Mouse (Mus musculus) hindbrain, embryonic 16.5 days (tissue): Measurements from ENCODE around the gene Ctnnd2. TPM values are rescaled to one million over a fixed set of nuclear protein-coding genes. Genes with fewer than 3 reads are reported as not detected.

Experiments used
- ATAC-seq: fragments of 200-750 bp; cut with Nextera tagmentation; 2 replicates; pipeline ENCODE4 v1.8.0; 2017; ENCODE audit warnings: moderate TSS enrichment, moderate library complexity
- H3K27ac ChIP-seq: fragments of 300-500 bp; sonication (generic); 2 replicates; pipeline ENCODE4 v1.5.1; 2014; ENCODE audit warnings: low read depth, mild to moderate bottlenecking, control low read depth, low read length, moderate library complexity
- H3K27me3 ChIP-seq: fragments of 300-500 bp; sonication (generic); replicated peaks from 2 replicates; pipeline ENCODE4 v1.6.1; 2014; ENCODE audit warnings: low read length; ENCODE audit not compliant: control insufficient read depth, insufficient read depth
- H3K36me3 ChIP-seq: fragments of 300-500 bp; sonication (generic); 2 replicates; pipeline ENCODE4 v1.6.1; 2014; ENCODE audit warnings: mild to moderate bottlenecking, low read length, moderate library complexity, mixed read lengths; ENCODE audit not compliant: control insufficient read depth, insufficient read depth
- H3K4me1 ChIP-seq: fragments of 300-500 bp; sonication (generic); 2 replicates; pipeline ENCODE4 v1.6.1; 2014; ENCODE audit warnings: low read depth, low read length; ENCODE audit not compliant: control insufficient read depth, insufficient read depth
- H3K4me2 ChIP-seq: fragments of 300-500 bp; sonication (generic); 2 replicates; pipeline ENCODE4 v1.6.1; 2014; ENCODE audit warnings: mild to moderate bottlenecking, low read length, control low read depth, moderate library complexity
- H3K4me3 ChIP-seq: fragments of 300-500 bp; sonication (generic); 2 replicates; pipeline ENCODE4 v1.5.1; 2014; ENCODE audit warnings: mild to moderate bottlenecking, low read length, control low read depth, moderate library complexity
- H3K9ac ChIP-seq: fragments of 300-500 bp; sonication (generic); 2 replicates; pipeline ENCODE4 v1.6.1; 2014; ENCODE audit warnings: low read depth, mild to moderate bottlenecking, control low read depth, low read length, moderate library complexity
- H3K9me3 ChIP-seq: fragments of 300-500 bp; sonication (generic); 2 replicates; pipeline ENCODE4 v1.6.1; 2014; ENCODE audit warnings: mild to moderate bottlenecking, low read length, moderate library complexity; ENCODE audit not compliant: control insufficient read depth
- WGBS: fragments of 180-500 bp; shearing (Covaris S2); extraction: QIAGEN DNeasy Blood & Tissue Kit; methylation state at CpG from one replicate; pipeline ENCODE4 v1.1.7; 2014; 5-methylcytosine and 5-hydroxymethylcytosine counted together
- polyA plus RNA-seq: library from polyadenylated mRNA; unstranded; fragments of >200 nt; fragmentation: Nextera tagmentation; extraction: Ambion mirVana; gene quantifications from 2 replicates; pipeline ENCODE4 v1.2.1, GENCODE M21; 2015

Ctnnd2 gene
- polyA plus RNA-seq, 1 experiment from 2014 or later = 56.9 TPM

- Histone ChIP-seq H3K27me3 (no peaks in the 10 kb centered on the region), H3K9me3 (no peaks in the 10 kb centered on the region), H3K27ac (peak overlapping the region; percentile 99), H3K4me2 (peak overlapping the region; percentile 70), H3K36me3 (no peaks in the 10 kb centered on the region), H3K4me1 (peaks cover 4% of the 10 kb centered on the region), H3K9ac (peak overlapping the region; percentile 97), H3K4me3 (peak overlapping the region; percentile 94)
- WGBS = 26% methylated on average over 7 of the region's 7 CpGs
- no peak for ATAC-seq
Measured at GRCm38 (mm10) chr15:30174321-30174720, 1.9 kb downstream of the Ctnnd2 start.

- Histone ChIP-seq H3K27me3 (no peaks in the 10 kb centered on the region), H3K36me3 (no peaks in the 10 kb centered on the region; the same call in 1 of the 2 replicates), H3K4me2 (no peak overlapping the region), H3K9ac (no peak overlapping the region), H3K4me3 (no peak overlapping the region), H3K9me3 (0 out of 2 replicates have a peak, but pooled peaks cover 3% of the 10 kb centered on the region), H3K4me1 (no peaks in the 10 kb centered on the region), H3K27ac (no peak overlapping the region)
- ATAC-seq = no peak
- WGBS = 94% methylated on average over 7 of the region's 7 CpGs
Measured at GRCm38 (mm10) chr15:30184020-30184419, 11.6 kb downstream of the Ctnnd2 start.

GRCm38 (mm10) chr15:30190872-30191271 lies 18.5 kb downstream of the Ctnnd2 start:
- H3K27me3 ChIP-seq = no peaks in the 10 kb centered on the region
- H3K36me3 ChIP-seq = no peaks in the 10 kb centered on the region; the same call in 1 of the 2 replicates
- no peak overlapping the region for H3K4me2 ChIP-seq
- no peak overlapping the region for H3K27ac ChIP-seq
- H3K4me3 ChIP-seq = no peak overlapping the region
- peaks cover 7% of the 10 kb centered on the region; the same call in 1 of the 2 replicates for H3K4me1 ChIP-seq
- H3K9me3 ChIP-seq = 0 out of 2 replicates have a peak, but pooled peaks cover 3% of the 10 kb centered on the region
- ATAC-seq = no peak
- no peak overlapping the region for H3K9ac ChIP-seq

- Histone ChIP-seq H3K27me3 (no peaks in the 10 kb centered on the region), H3K9ac (no peak overlapping the region), H3K4me1 (peaks cover 7% of the 10 kb centered on the region; the same call in 1 of the 2 replicates), H3K4me2 (no peak overlapping the region), H3K4me3 (no peak overlapping the region), H3K9me3 (0 out of 2 replicates have a peak, but pooled peaks cover 3% of the 10 kb centered on the region), H3K36me3 (no peaks in the 10 kb centered on the region; the same call in 1 of the 2 replicates), H3K27ac (peak overlapping the region; percentile 34; the same call in 1 of the 2 replicates)
- 38% methylated on average over 5 of the region's 5 CpGs for WGBS
- peak; percentile 89 for ATAC-seq
Measured at GRCm38 (mm10) chr15:30191931-30192668, 19.7 kb downstream of the Ctnnd2 start.

- no peaks in the 10 kb centered on the region for H3K36me3 ChIP-seq
- no peaks in the 10 kb centered on the region for H3K9me3 ChIP-seq
- no peaks in the 10 kb centered on the region for H3K27me3 ChIP-seq
- H3K4me3 ChIP-seq = no peak overlapping the region
- no peak overlapping the region for H3K27ac ChIP-seq
- no peak overlapping the region for H3K9ac ChIP-seq
- H3K4me2 ChIP-seq = no peak overlapping the region
- 91% methylated on average over 3 of the region's 3 CpGs for WGBS
- ATAC-seq = no peak
- peaks cover 3% of the 10 kb centered on the region; the same call in 1 of the 2 replicates for H3K4me1 ChIP-seq
Measured at GRCm38 (mm10) chr15:30198429-30198828, 26.0 kb downstream of the Ctnnd2 start.

- no peak overlapping the region for H3K27ac ChIP-seq
- no peaks in the 10 kb centered on the region for H3K27me3 ChIP-seq
- no peak overlapping the region for H3K4me2 ChIP-seq
- ATAC-seq = no peak
- H3K4me1 ChIP-seq = peaks cover 3% of the 10 kb centered on the region; the same call in 1 of the 2 replicates
- no peak overlapping the region for H3K4me3 ChIP-seq
- H3K36me3 ChIP-seq = no peaks in the 10 kb centered on the region
- H3K9me3 ChIP-seq = no peaks in the 10 kb centered on the region
- H3K9ac ChIP-seq = no peak overlapping the region
- WGBS = 91% methylated on average over 1 of the region's 1 CpGs
Measured at GRCm38 (mm10) chr15:30199785-30200184, 27.4 kb downstream of the Ctnnd2 start.

GRCm38 (mm10) chr15:30201211-30201610 lies 28.8 kb downstream of the Ctnnd2 start:
- Histone ChIP-seq H3K27ac (no peak overlapping the region), H3K27me3 (no peaks in the 10 kb centered on the region), H3K36me3 (no peaks in the 10 kb centered on the region), H3K4me1 (peaks cover 3% of the 10 kb centered on the region; the same call in 1 of the 2 replicates), H3K9me3 (no peaks in the 10 kb centered on the region), H3K9ac (no peak overlapping the region), H3K4me3 (no peak overlapping the region), H3K4me2 (no peak overlapping the region)
- WGBS = 96% methylated on average over 2 of the region's 2 CpGs
- ATAC-seq = no peak

GRCm38 (mm10) chr15:30201617-30202016 lies 29.2 kb downstream of the Ctnnd2 start:
- Histone ChIP-seq H3K4me1 (peaks cover 3% of the 10 kb centered on the region; the same call in 1 of the 2 replicates), H3K36me3 (no peaks in the 10 kb centered on the region), H3K4me2 (no peak overlapping the region), H3K9me3 (no peaks in the 10 kb centered on the region), H3K27ac (no peak overlapping the region), H3K27me3 (no peaks in the 10 kb centered on the region), H3K9ac (no peak overlapping the region), H3K4me3 (no peak overlapping the region)
- 90% methylated on average over 3 of the region's 3 CpGs for WGBS
- ATAC-seq = no peak

- Histone ChIP-seq H3K9ac (no peak overlapping the region), H3K27me3 (no peaks in the 10 kb centered on the region), H3K4me1 (no peaks in the 10 kb centered on the region), H3K36me3 (no peaks in the 10 kb centered on the region), H3K4me2 (no peak overlapping the region), H3K9me3 (no peaks in the 10 kb centered on the region), H3K27ac (no peak overlapping the region), H3K4me3 (no peak overlapping the region)
- ATAC-seq = no peak
- WGBS = 48% methylated on average over 5 of the region's 5 CpGs
Measured at GRCm38 (mm10) chr15:30212746-30213145, 40.4 kb downstream of the Ctnnd2 start.
